Mouse (Mus musculus) urinary bladder, adult 18-20 months (tissue): Measurements from ENCODE around the gene Col11a2.

ENCODE experiments used
- DNase-seq, 2 experiments: peaks; one replicate each; pipeline ENCODE4 v3.0.0; 2022; ENCODE audit warnings: low spot score in 2 of 2, mixed read lengths in 2 of 2

Col11a2 gene

DNA sequence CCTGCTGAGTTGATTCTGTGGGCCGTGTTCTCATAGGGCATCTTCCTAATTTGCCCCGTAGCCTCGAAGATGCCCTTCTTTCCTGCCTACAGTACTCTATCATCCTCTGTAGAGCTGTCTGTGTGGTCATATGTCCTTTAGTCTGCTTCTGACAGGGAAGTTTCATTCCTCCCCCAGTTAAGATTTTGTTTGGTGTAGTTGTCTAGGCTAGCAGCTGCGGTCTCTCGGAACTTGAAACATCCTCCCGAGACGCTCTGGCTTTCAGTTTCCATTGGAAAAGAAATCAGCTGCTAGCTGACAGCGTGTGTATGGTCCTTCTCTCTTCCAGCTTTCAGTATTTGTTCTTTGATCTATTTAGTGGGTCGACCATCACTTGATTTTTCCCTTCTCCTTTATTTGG lies 65.6 kb downstream of the Col11a2 start:
- DNase-seq: no peak

- no peak for DNase-seq
Observed at GRCm38 (mm10) chr17:34106555-34106954, 67.3 kb downstream of the Col11a2 start.

DNA sequence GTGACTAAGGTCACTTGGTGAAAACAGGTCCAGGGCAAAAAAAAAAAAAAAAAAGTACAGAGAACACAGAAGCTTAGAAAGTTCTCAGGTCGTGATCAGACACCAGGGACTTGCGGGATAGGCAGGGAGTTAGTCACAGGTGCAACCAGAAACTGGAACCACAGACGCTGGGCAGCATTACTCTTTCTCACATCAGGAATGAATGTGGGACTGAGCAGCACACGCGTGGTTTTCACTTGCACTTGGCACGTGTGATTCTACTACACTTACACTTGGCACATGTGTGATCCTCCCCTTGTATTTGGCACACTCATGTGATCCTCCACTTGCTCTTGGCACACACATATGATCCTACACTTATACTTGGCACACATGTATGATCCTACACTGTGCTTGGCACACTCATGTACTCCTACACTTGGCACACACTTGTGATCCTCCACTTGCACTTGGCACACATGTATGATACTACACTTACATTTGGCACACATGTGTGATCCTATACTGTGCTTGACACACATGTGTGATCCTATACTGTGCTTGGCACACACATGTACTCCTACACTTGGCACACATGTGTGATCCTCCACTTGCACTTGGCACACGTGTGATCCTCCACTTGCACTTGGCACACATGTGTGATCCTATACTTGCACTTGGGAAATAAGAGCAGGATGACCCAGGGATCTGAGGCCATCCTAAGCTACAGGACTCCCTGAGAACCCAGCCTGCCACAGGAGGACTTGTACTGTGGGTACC lies 68.1 kb downstream of the Col11a2 start:
- no peak for DNase-seq

DNA sequence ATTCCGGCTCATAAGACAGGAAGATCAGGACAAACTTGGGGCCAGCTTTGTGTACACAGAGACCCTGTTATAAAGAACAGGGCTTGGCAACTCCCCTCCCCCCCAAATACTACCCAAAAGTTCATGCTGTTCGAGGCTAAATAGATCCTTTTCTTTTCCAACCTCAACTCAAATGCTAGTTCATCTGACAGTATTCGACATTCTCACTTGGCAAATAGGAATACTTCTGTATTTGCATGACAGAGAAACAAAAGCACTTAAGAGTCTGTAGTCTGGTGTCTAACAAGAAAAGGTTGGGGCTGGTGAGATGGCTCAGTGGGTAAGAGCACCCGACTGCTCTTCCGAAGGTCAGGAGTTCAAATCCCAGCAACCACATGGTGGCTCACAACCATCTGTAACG lies 69.2 kb downstream of the Col11a2 start:
- DNase-seq: no peak

DNA sequence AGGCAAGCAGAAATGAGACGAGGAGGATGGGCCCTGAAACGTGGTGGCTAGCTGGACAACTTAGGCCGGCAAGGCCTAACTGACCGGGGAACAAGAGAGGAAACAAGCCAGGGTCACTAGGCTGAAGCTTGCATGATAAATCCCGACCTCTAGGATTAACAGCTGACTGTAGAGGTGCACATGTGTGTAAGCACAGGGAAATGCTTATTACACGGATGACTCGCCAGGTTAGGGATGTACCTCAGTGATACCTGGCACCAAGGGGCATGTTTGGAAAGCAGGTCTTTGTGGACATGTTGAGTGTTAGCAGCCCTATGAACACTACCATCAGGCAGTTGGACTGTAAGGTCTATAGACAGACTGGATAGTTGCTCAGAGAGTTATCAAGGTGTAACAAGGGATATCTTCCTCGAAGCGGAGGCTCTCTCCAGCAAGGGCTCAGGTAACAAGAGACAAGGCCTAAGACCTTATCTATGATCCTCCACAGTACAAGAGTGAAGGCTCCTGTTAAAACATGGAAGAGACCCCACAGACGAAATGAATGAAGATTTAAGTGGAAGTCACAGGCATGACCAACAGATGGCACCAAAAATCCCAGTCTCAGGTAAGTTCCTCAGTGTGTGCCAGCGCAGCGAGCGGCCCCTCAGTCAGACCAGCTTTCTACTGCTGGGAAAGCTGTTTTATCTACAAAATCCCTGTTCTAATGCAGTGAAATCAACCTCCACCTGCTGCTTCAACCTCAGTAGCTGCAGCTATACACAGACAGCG lies 70.0 kb downstream of the Col11a2 start:
- no peak for DNase-seq

DNA sequence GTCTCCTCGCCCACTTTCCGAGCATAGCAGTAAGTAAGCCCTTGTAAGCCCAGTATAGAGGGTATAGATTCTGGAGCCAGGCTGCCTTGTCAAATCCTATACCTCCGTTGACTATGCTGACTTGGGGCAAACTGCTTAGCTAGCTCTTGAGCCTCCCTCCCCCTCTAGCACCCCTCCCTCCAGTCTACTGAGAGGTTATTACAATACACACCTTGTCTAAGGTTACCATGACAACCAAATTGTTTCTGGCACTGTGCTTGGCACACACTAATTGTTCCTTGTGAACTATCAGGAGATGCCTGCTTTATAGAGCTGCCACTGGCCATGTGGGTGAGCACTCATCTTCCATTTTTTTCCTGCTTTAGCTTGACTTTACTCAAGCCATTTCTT lies 70.6 kb downstream of the Col11a2 start:
- DNase-seq: no peak

DNA sequence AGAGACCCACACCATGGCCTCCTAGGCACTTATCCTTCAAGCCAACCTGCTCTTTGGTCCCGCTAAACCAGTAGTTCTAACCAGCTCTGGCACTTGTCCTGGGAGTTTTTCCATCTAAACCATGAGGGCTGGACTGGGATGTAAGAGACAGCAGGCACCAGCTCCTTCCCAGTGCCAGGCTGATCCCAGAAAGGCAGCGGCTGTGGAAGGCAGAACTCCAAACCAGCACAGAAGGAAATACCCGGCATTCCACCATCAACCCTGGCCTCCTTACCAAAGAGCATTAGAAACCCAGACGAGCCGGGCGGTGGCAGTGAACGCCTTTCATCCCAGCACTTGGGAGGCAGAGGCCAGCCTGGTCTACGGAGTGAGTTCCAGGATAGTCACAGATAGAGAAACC lies 71.1 kb downstream of the Col11a2 start:
- no peak for DNase-seq

DNA sequence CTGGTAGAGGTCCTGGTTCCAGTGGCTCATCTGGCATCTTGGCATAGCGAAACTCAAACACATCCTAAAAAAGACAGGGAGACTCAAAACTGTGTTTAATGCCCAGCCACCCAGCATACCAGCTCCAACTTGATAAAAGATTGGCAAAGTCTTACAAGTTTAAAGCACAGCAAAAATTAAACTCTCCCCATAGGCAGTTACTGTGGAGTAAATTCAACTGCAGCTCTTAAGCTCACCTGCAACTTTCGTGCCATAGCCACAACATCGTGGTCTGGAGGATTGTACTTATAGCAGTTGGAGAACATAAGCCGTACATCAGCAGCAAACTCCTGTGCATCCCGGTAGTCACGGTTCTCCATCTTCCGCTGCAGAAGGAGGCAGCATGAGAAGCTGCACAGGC lies 74.9 kb downstream of the Col11a2 start:
- DNase-seq: no peak
